Mouse (Mus musculus) heart, embryonic 14.5 days (tissue): ENCODE measurements around the gene Synj1. TPM values are rescaled to one million over a fixed set of nuclear protein-coding genes. Genes with fewer than 3 reads are reported as not detected.

Experiments
- ATAC-seq: fragments of 200-750 bp; cut with Nextera tagmentation; 2 replicates; pipeline ENCODE4 v1.8.0; 2017; ENCODE audit warnings: low read depth, moderate TSS enrichment; ENCODE audit not compliant: insufficient number of reproducible peaks, insufficient read depth, low FRiP score
- H3K27ac ChIP-seq, 2 experiments: fragments of 200-500 bp in 1 of 2; fragments of 300-500 bp in 1 of 2; sonication (generic) in 1 of 2; replicated peaks in 1 of 2; 2 replicates each; pipeline ENCODE4 v1.5.1; 2012 to 2014; ENCODE audit warnings: low read depth in 2 of 2, low read length in 2 of 2, control low read depth in 1 of 2, mild to moderate bottlenecking in 1 of 2, mixed read lengths in 1 of 2; ENCODE audit not compliant: control insufficient read depth in 1 of 2, insufficient read depth in 1 of 2
- H3K27me3 ChIP-seq: fragments of 300-500 bp; sonication (generic); 2 replicates; pipeline ENCODE4 v1.6.1; 2014; ENCODE audit warnings: mild to moderate bottlenecking, low read length, control low read depth; ENCODE audit not compliant: control insufficient read depth, insufficient read depth
- H3K36me3 ChIP-seq: fragments of 300-500 bp; sonication (generic); 2 replicates; pipeline ENCODE4 v1.6.1; 2014; ENCODE audit warnings: mild to moderate bottlenecking, control low read depth, low read length, mixed read lengths; ENCODE audit not compliant: control insufficient read depth, insufficient read depth
- H3K4me1 ChIP-seq, 2 experiments: fragments of 200-500 bp in 1 of 2; fragments of 300-500 bp in 1 of 2; sonication (generic) in 1 of 2; 2 replicates each; pipeline ENCODE4 v1.6.1; 2012 to 2014; ENCODE audit warnings: low read length in 2 of 2, control low read depth in 1 of 2, mixed read lengths in 1 of 2; ENCODE audit not compliant: control insufficient read depth in 2 of 2, insufficient read depth in 2 of 2
- H3K4me2 ChIP-seq: fragments of 300-500 bp; sonication (generic); 2 replicates; pipeline ENCODE4 v1.6.1; 2014; ENCODE audit warnings: mild to moderate bottlenecking, low read length
- H3K4me3 ChIP-seq, 2 experiments: fragments of 200-500 bp in 1 of 2; fragments of 300-500 bp in 1 of 2; sonication (generic) in 1 of 2; 2 replicates each; pipeline ENCODE4 v1.5.1; 2012 to 2014; ENCODE audit warnings: low read length in 2 of 2, mild to moderate bottlenecking in 2 of 2, control low read depth in 1 of 2, low read depth in 1 of 2, moderate library complexity in 1 of 2; ENCODE audit not compliant: control insufficient read depth in 1 of 2, insufficient read depth in 1 of 2
- H3K9ac ChIP-seq: fragments of 300-500 bp; sonication (generic); 2 replicates; pipeline ENCODE4 v1.6.1; 2014; ENCODE audit warnings: mild to moderate bottlenecking, low read length
- H3K9me3 ChIP-seq: fragments of 300-500 bp; sonication (generic); 2 replicates; pipeline ENCODE4 v1.6.1; 2016; ENCODE audit warnings: low read length, control low read depth; ENCODE audit not compliant: control insufficient read depth
- WGBS: fragments of 180-500 bp; shearing (Covaris S2); extraction: QIAGEN DNeasy Blood & Tissue Kit; methylation state at CpG from one replicate; pipeline ENCODE4 v1.1.7; 2014; 5-methylcytosine and 5-hydroxymethylcytosine counted together
- polyA plus RNA-seq: library from polyadenylated mRNA; unstranded; fragments of >200 nt; fragmentation: Nextera tagmentation; extraction: Ambion mirVana; gene quantifications from 2 replicates; pipeline ENCODE4 v1.2.1, GENCODE M21; 2014

The Synj1 gene
- polyA plus RNA-seq, 1 experiment from 2014 or later, result 16.5 TPM

DNA sequence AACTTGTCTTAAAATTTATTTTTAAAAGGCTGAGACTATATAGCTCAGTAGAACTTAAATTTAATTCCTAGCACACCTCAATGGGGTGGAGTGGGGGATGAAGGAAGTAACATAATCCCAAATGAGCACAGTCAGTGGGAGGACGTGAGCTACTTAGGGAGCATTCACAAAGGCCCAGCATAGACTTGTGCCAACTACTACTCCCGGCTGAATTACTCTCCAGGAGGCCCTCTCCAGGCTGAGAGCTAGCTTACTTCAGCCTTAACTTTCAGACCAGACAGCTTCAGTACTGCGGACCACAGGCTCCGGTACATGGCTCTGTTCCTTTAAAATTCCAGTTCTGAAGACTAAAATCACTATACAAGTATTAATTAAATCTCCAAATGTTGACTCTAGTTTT, 15.2 kb upstream of the Synj1 start:
- Histone ChIP-seq H3K36me3 (peaks cover 94% of the 10 kb centered on the region), H3K9ac (no peak overlapping the region), H3K4me3 (no peak overlapping the region), H3K9me3 (peaks cover 4% of the 10 kb centered on the region; the same call in 1 of the 2 replicates), H3K4me2 (no peak overlapping the region), H3K27ac (no peak overlapping the region), H3K4me1 (no peaks in the 10 kb centered on the region), H3K27me3 (no peaks in the 10 kb centered on the region)
- 84% methylated on average over 4 of the region's 4 CpGs for WGBS
- ATAC-seq, result no peak

DNA sequence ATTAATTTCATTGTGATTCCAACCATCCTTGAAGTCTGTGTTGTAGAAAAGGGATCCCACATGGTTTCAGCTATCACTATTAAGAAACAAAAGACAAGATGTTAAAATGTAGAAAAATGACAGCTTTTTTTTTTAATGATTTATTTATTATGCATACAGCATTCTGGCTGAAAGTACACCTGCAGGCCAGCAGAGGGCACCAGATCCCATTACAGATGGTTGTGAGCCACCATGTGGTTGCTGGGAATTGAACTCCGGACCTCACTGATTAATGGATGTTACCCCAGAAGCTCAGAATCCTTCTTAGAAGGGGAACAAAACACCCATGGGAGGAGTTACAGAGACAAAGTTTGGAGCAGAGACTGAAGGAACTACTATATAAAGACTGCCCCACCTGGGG, 12.3 kb upstream of the Synj1 start:
- no peaks in the 10 kb centered on the region for H3K4me1 ChIP-seq
- no peak overlapping the region for H3K9ac ChIP-seq
- H3K27ac ChIP-seq, result no peak overlapping the region
- no peaks in the 10 kb centered on the region for H3K27me3 ChIP-seq
- peaks cover 99% of the 10 kb centered on the region for H3K36me3 ChIP-seq
- H3K9me3 ChIP-seq, result peaks cover 4% of the 10 kb centered on the region; the same call in 1 of the 2 replicates
- ATAC-seq, result no peak
- H3K4me2 ChIP-seq, result no peak overlapping the region
- 74% methylated on average over 1 of the region's 1 CpGs for whole genome bisulfite sequencing
- H3K4me3 ChIP-seq, result no peak overlapping the region

DNA sequence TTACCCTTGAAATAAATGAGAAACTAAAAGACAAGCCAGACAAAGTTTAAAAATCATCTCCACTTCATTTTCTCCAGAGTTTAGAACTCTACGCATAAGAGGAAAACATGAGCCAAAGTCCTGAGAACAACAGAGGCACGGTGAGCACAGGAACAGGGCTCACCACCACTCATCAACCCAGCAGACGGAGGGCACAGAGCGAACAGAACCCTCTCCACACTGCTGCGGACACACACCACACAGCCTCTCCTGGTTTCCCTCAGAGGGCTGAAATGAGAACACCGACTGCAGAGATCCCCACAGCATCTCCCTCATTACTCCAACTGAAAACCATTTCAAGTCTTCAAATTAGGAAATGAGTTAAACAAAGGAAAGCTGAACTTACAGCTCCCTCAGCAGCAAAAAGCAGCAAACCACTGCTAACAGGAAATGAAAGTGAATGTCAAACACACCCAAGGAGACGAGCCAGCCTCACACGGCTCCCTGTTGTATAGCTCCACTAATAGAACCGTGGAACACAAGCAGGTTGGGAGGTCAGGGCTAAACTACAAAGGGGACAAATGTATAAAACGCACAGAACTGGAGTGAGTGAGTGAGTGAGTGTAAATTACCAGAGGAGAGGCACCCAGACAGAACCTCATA, 9.9 kb upstream of the Synj1 start:
- WGBS, result 88% methylated on average over 10 of the region's 10 CpGs
- Histone ChIP-seq H3K9ac (no peak overlapping the region), H3K4me2 (no peak overlapping the region), H3K27me3 (no peaks in the 10 kb centered on the region), H3K9me3 (peaks cover 4% of the 10 kb centered on the region; the same call in 1 of the 2 replicates), H3K4me1 (no peaks in the 10 kb centered on the region), H3K36me3 (peaks cover 95% of the 10 kb centered on the region), H3K4me3 (no peak overlapping the region), H3K27ac (no peak overlapping the region)
- no peak for ATAC-seq

DNA sequence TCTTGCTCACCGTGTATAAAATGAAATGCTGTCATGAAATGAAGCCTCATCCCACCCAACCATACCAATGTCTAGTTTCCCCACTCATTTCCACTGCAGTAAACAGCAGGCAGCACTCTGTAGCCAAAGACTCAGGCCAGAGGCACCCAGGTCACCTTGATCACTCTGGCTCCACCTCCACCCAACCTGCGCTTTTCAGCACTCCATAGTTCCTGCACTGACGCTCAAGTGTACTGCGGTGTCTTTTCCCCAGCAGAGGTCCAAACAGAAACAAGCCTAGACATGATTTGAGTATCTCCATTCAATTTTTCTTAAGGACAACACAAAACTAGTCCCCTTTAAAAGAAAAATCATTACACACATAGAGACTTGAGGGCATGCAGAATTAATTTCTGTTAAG, 8.4 kb upstream of the Synj1 start:
- no peak for ATAC-seq
- 92% methylated on average over 4 of the region's 4 CpGs for whole genome bisulfite sequencing
- no peak overlapping the region for H3K27ac ChIP-seq
- no peak overlapping the region for H3K4me2 ChIP-seq
- no peaks in the 10 kb centered on the region for H3K27me3 ChIP-seq
- no peak overlapping the region for H3K9ac ChIP-seq
- peaks cover 94% of the 10 kb centered on the region for H3K36me3 ChIP-seq
- H3K4me1 ChIP-seq, result no peaks in the 10 kb centered on the region
- H3K4me3 ChIP-seq, result no peak overlapping the region
- H3K9me3 ChIP-seq, result peaks cover 4% of the 10 kb centered on the region; the same call in 1 of the 2 replicates

DNA sequence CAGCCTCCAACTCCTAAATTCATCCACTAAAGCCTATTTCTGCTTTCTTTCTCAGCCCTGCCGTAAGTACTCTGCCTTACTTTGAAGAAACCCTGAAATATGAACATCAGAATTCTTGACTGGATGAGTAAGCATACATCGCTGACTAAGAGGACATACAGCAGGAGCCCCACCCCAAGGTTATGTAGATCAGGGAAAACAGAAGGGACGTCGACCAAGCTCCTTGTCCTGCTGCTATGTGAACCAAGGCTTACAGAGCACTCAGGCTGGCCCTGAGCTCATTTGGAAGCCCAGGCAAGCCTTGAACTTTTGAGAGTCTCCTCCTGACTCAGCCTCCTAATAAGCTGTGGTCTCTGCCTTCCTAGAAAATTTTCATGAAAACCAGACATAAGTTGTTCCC, 4.7 kb upstream of the Synj1 start:
- Histone ChIP-seq H3K27me3 (no peaks in the 10 kb centered on the region), H3K4me2 (no peak overlapping the region), H3K9ac (no peak overlapping the region), H3K36me3 (peaks cover 70% of the 10 kb centered on the region), H3K9me3 (no peaks in the 10 kb centered on the region), H3K4me1 (peaks cover 0 to 8% of the 10 kb centered on the region in 2 experiments; a peak in 2 of 4 replicates), H3K27ac (no peak overlapping the region), H3K4me3 (no peak overlapping the region)
- ATAC-seq, result no peak
- 88% methylated on average over 4 of the region's 4 CpGs for WGBS

DNA sequence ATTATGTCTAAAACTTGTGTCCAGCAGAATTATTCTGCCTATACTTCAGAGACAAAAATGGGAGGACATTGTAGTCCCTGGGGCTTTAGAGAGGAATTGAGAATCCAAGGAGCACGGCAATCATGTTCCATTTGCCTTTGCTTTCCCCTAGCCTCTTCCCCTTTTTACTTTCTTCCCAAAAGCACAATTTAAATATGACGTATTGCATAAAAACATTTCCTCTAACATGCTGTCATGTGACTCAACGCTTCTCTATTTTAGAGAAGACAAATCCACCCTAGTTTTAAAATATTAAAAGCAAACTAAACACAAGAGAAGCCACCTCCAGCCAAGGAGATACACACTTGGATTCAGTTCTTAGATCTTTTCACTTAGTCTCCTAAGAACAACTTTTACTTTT, 739 bp upstream of the Synj1 start:
- H3K9me3 ChIP-seq, result no peaks in the 10 kb centered on the region
- no peaks in the 10 kb centered on the region for H3K27me3 ChIP-seq
- peaks cover 3 to 13% of the 10 kb centered on the region in 2 experiments; a peak in 3 of 4 replicates for H3K4me1 ChIP-seq
- 46% methylated on average over 3 of the region's 3 CpGs for WGBS
- peak overlapping the region; percentile 86 for H3K4me2 ChIP-seq
- peak overlapping the region; percentile 90 to 95 for H3K4me3 ChIP-seq
- H3K27ac ChIP-seq, result peak overlapping the region; percentile 87 to 93
- no peak for ATAC-seq
- peak overlapping the region; percentile 90; the same call in 1 of the 2 replicates for H3K9ac ChIP-seq
- peaks cover 37% of the 10 kb centered on the region for H3K36me3 ChIP-seq

DNA sequence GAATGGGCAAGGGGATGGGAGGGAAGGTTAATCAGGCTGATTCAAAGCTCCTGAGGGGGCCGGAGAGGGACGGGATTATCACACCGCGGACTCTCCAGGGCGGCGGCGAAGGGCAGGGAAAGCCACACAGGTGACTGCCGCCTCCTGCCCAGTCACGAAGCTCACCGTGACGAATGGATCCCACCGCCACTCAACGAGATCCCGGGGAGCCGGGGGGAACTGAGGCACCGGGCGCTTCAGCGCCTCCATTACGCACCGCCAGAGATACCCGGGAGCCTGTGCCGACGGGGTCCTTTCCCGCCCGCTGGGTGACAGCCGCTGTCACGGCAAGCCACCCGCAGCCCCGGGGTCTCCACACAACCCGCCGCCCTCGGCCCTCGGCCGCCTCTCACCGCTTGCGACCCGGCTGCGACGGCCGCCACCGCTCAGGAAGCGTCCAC, 507 bp downstream of the Synj1 start:
- peak overlapping the region; percentile 64 to 93 for H3K27ac ChIP-seq
- WGBS, result under 1% methylated on average over 40 of the region's 42 CpGs
- no peaks in the 10 kb centered on the region for H3K9me3 ChIP-seq
- peak overlapping the region; percentile 79 to 90 for H3K4me3 ChIP-seq
- no peaks in the 10 kb centered on the region for H3K27me3 ChIP-seq
- H3K9ac ChIP-seq, result peak overlapping the region; percentile 90
- H3K36me3 ChIP-seq, result peaks cover 27% of the 10 kb centered on the region
- H3K4me2 ChIP-seq, result peak overlapping the region; percentile 86
- H3K4me1 ChIP-seq, result peaks cover 3 to 13% of the 10 kb centered on the region in 2 experiments; a peak in 3 of 4 replicates
- ATAC-seq, result peak; percentile 42
